Mouse (Mus musculus) liver, embryonic 13.5 days (tissue): ENCODE data around the gene Atg7. TPM values are rescaled to one million over a fixed set of nuclear protein-coding genes. Genes with fewer than 3 reads are reported as not detected.

Experiments used
- ATAC-seq: fragments of 200-750 bp; cut with Nextera tagmentation; 2 replicates; pipeline ENCODE4 v1.8.0; 2017; ENCODE audit warnings: low read depth, mild to moderate bottlenecking, moderate number of reproducible peaks, moderate library complexity
- DNase-seq: peaks from one replicate; pipeline ENCODE4 v3.0.0; 2022
- H3K27ac ChIP-seq: fragments of 300-500 bp; sonication (generic); 2 replicates; pipeline ENCODE4 v1.5.1; 2015; ENCODE audit warnings: moderate library complexity, mild to moderate bottlenecking, inconsistent platforms
- H3K27me3 ChIP-seq: fragments of 300-500 bp; sonication (generic); 2 replicates; pipeline ENCODE4 v1.6.1; 2015; ENCODE audit warnings: mild to moderate bottlenecking, inconsistent platforms
- H3K36me3 ChIP-seq: fragments of 300-500 bp; sonication (generic); 2 replicates; pipeline ENCODE4 v1.6.1; 2015; ENCODE audit warnings: mild to moderate bottlenecking, inconsistent platforms
- H3K4me1 ChIP-seq: fragments of 300-500 bp; sonication (generic); replicated peaks from 2 replicates; pipeline ENCODE4 v1.6.1; 2015; ENCODE audit warnings: inconsistent platforms
- H3K4me2 ChIP-seq: fragments of 300-500 bp; sonication (generic); 2 replicates; pipeline ENCODE4 v1.6.1; 2015; ENCODE audit warnings: inconsistent platforms, mild to moderate bottlenecking, moderate library complexity
- H3K4me3 ChIP-seq: fragments of 300-500 bp; sonication (generic); replicated peaks from 2 replicates; pipeline ENCODE4 v1.5.1; 2015; ENCODE audit warnings: mild to moderate bottlenecking, inconsistent platforms
- H3K9ac ChIP-seq: fragments of 300-500 bp; sonication (generic); 2 replicates; pipeline ENCODE4 v1.6.1; 2015; ENCODE audit warnings: mild to moderate bottlenecking, inconsistent platforms
- H3K9me3 ChIP-seq: fragments of 300-500 bp; sonication (generic); replicated peaks from 2 replicates; pipeline ENCODE4 v1.6.1; 2016; ENCODE audit warnings: inconsistent platforms
- WGBS: fragments of 180-500 bp; shearing (Covaris S2); methylation state at CpG from one replicate; pipeline ENCODE4 v1.1.7; 2015; ENCODE audit not compliant: insufficient replicate concordance; 5-methylcytosine and 5-hydroxymethylcytosine counted together
- polyA plus RNA-seq: library from polyadenylated mRNA; unstranded; fragments of >200 nt; fragmentation: Nextera tagmentation; extraction: Ambion mirVana; gene quantifications from 2 replicates; pipeline ENCODE4 v1.2.1, GENCODE M21; 2015

The Atg7 gene
- polyA plus RNA-seq, 1 experiment from 2014 or later: 12.5 TPM

GRCm38 (mm10) chr6:114737181-114737580 is 94.3 kb downstream of the Atg7 start:
- no peaks in the 10 kb centered on the region; the same call in 1 of the 2 replicates for H3K4me1 ChIP-seq
- H3K27me3 ChIP-seq: peaks cover 19% of the 10 kb centered on the region
- no peak overlapping the region for H3K27ac ChIP-seq
- DNase-seq (no peak), ATAC-seq (no peak)
- no peak overlapping the region for H3K4me3 ChIP-seq
- no peaks in the 10 kb centered on the region for H3K9me3 ChIP-seq
- H3K9ac ChIP-seq: no peak overlapping the region
- H3K4me2 ChIP-seq: no peak overlapping the region
- WGBS: 73% methylated on average over 11 of the region's 11 CpGs
- H3K36me3 ChIP-seq: peaks cover 3% of the 10 kb centered on the region; the same call in 1 of the 2 replicates

- DNase-seq (no peak), ATAC-seq (no peak)
- no peak overlapping the region for H3K27ac ChIP-seq
- no peaks in the 10 kb centered on the region for H3K9me3 ChIP-seq
- peaks cover 19% of the 10 kb centered on the region for H3K27me3 ChIP-seq
- H3K36me3 ChIP-seq: peaks cover 3% of the 10 kb centered on the region; the same call in 1 of the 2 replicates
- 35% methylated on average over 45 of the region's 46 CpGs for WGBS
- peak overlapping the region; percentile 12; the same call in 1 of the 2 replicates for H3K4me3 ChIP-seq
- H3K9ac ChIP-seq: no peak overlapping the region
- no peaks in the 10 kb centered on the region; the same call in 1 of the 2 replicates for H3K4me1 ChIP-seq
- peak overlapping the region; percentile 30 for H3K4me2 ChIP-seq
Observed at GRCm38 (mm10) chr6:114737931-114738759, 95.2 kb downstream of the Atg7 start.

GRCm38 (mm10) chr6:114738760-114739112 is 95.8 kb downstream of the Atg7 start:
- WGBS: 63% methylated on average over 4 of the region's 4 CpGs
- ATAC-seq (no peak), DNase-seq (no peak)
- H3K27me3 ChIP-seq: peaks cover 19% of the 10 kb centered on the region
- H3K4me1 ChIP-seq: no peaks in the 10 kb centered on the region; the same call in 1 of the 2 replicates
- H3K36me3 ChIP-seq: peaks cover 3% of the 10 kb centered on the region; the same call in 1 of the 2 replicates
- no peak overlapping the region for H3K27ac ChIP-seq
- no peak overlapping the region for H3K4me2 ChIP-seq
- H3K9ac ChIP-seq: no peak overlapping the region
- no peaks in the 10 kb centered on the region for H3K9me3 ChIP-seq
- no peak overlapping the region for H3K4me3 ChIP-seq

- no peaks in the 10 kb centered on the region for H3K36me3 ChIP-seq
- peaks cover 14% of the 10 kb centered on the region for H3K27me3 ChIP-seq
- H3K4me2 ChIP-seq: no peak overlapping the region
- no peak overlapping the region for H3K9ac ChIP-seq
- no peaks in the 10 kb centered on the region for H3K9me3 ChIP-seq
- H3K27ac ChIP-seq: no peak overlapping the region
- ATAC-seq (no peak), DNase-seq (no peak)
- 62% methylated on average over 12 of the region's 12 CpGs for WGBS
- no peak overlapping the region for H3K4me3 ChIP-seq
- no peaks in the 10 kb centered on the region; the same call in 1 of the 2 replicates for H3K4me1 ChIP-seq
Observed at GRCm38 (mm10) chr6:114742209-114743003, 99.5 kb downstream of the Atg7 start.

GRCm38 (mm10) chr6:114743126-114743525 is 100.2 kb downstream of the Atg7 start:
- no peak overlapping the region for H3K4me2 ChIP-seq
- 77% methylated on average over 8 of the region's 8 CpGs for WGBS
- no peaks in the 10 kb centered on the region for H3K9me3 ChIP-seq
- no peak for ATAC-seq
- no peak overlapping the region for H3K9ac ChIP-seq
- no peak overlapping the region for H3K4me3 ChIP-seq
- no peak overlapping the region for H3K27ac ChIP-seq
- peaks cover 8% of the 10 kb centered on the region for H3K27me3 ChIP-seq
- DNase-seq: no peak
- H3K36me3 ChIP-seq: no peaks in the 10 kb centered on the region
- H3K4me1 ChIP-seq: no peaks in the 10 kb centered on the region; the same call in 1 of the 2 replicates

GRCm38 (mm10) chr6:114743845-114744244 is 100.9 kb downstream of the Atg7 start:
- Histone ChIP-seq H3K9me3 (no peaks in the 10 kb centered on the region), H3K27me3 (peaks cover under 1% of the 10 kb centered on the region; the same call in 1 of the 2 replicates), H3K36me3 (no peaks in the 10 kb centered on the region), H3K27ac (no peak overlapping the region), H3K4me3 (no peak overlapping the region), H3K4me2 (no peak overlapping the region), H3K9ac (no peak overlapping the region), H3K4me1 (no peaks in the 10 kb centered on the region)
- ATAC-seq: no peak
- WGBS: 72% methylated on average over 2 of the region's 2 CpGs
- DNase-seq: no peak

DNA sequence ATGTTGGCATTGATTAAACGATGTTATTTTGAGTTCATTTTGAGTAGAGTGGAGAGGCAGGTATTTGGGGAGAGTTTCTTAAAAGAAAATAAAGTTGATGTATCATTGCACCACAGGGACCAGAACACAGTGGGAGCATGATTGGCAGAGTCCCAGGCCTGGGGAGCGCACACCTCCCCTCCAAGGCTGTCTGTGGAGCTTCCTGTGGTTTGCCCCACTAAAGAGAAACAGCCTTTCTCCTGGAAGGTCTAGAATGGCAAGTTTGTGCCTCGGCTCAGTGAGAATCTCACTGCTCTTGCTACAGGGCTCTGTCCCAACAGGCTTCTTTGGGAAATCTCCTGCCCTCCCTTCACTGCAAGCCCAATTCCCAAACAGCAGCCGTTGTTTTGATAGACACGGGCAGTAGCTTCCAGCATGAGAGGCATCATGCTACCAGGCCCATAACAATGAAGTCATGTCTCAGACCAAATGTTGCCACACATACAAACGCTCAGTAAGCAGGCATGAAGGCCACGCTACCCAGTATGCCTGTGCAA is 103.6 kb downstream of the Atg7 start:
- H3K4me1 ChIP-seq: no peaks in the 10 kb centered on the region
- H3K36me3 ChIP-seq: no peaks in the 10 kb centered on the region
- 70% methylated on average over 7 of the region's 7 CpGs for WGBS
- ATAC-seq (no peak), DNase-seq (no peak)
- no peak overlapping the region for H3K27ac ChIP-seq
- no peak overlapping the region for H3K4me3 ChIP-seq
- H3K9ac ChIP-seq: no peak overlapping the region
- no peaks in the 10 kb centered on the region for H3K27me3 ChIP-seq
- H3K4me2 ChIP-seq: no peak overlapping the region
- no peaks in the 10 kb centered on the region for H3K9me3 ChIP-seq

- Histone ChIP-seq H3K4me3 (no peak overlapping the region), H3K4me1 (no peaks in the 10 kb centered on the region), H3K9ac (no peak overlapping the region), H3K9me3 (no peaks in the 10 kb centered on the region), H3K36me3 (no peaks in the 10 kb centered on the region), H3K27ac (no peak overlapping the region), H3K27me3 (no peaks in the 10 kb centered on the region), H3K4me2 (no peak overlapping the region)
- WGBS: 68% methylated on average over 3 of the region's 3 CpGs
- no peak for DNase-seq
- no peak for ATAC-seq
Observed at GRCm38 (mm10) chr6:114748419-114748818, 105.5 kb downstream of the Atg7 start.

DNA sequence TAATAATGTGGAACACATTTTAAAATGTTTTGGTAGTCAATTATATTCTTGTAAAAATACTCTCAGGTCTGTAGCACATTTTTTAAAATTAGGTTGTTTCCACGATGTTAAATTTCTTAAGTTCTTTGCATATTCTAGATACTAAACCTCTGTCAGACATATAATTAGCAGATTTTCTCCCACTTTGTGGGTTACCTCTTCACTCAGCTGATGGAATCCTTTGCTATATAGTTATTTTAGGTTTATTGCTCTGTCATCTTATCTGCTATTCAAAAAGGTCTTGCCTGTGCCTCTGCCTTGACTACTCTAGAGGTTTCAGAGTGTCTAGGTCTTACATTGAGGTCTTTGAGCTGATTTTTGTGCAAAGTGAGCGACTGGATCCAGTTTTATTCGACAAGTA is 106.0 kb downstream of the Atg7 start:
- Histone ChIP-seq H3K36me3 (no peaks in the 10 kb centered on the region), H3K9me3 (no peaks in the 10 kb centered on the region), H3K27ac (no peak overlapping the region), H3K4me3 (no peak overlapping the region), H3K4me2 (no peak overlapping the region), H3K9ac (no peak overlapping the region), H3K4me1 (no peaks in the 10 kb centered on the region), H3K27me3 (no peaks in the 10 kb centered on the region)
- 80% methylated on average over 3 of the region's 3 CpGs for WGBS
- ATAC-seq: no peak
- no peak for DNase-seq

DNA sequence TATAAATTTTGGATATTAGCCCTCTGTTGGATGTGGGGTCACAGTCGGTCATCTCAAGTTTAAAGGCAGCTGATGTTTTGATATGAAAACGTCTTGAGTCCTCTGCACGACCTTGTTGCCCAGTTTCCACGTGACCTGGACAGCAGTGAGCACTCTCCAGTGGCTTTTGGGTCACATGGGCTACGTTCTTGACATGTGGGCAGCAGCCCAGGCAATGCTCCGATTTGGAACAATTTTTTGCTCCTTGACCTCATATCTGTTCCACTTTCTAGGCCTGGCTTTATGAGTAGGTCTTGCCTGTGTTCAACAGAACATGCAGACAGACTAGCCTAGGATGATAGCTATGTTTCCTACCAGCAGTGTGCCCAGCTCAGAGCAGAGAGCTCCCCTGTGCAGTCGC is 115.9 kb downstream of the Atg7 start:
- WGBS: 62% methylated on average over 7 of the region's 7 CpGs
- Histone ChIP-seq H3K27me3 (no peaks in the 10 kb centered on the region), H3K4me2 (no peak overlapping the region), H3K4me3 (no peak overlapping the region), H3K36me3 (no peaks in the 10 kb centered on the region), H3K9me3 (no peaks in the 10 kb centered on the region), H3K4me1 (no peaks in the 10 kb centered on the region), H3K27ac (no peak overlapping the region), H3K9ac (no peak overlapping the region)
- DNase-seq (no peak), ATAC-seq (no peak)

GRCm38 (mm10) chr6:114766314-114766713 is 123.4 kb downstream of the Atg7 start:
- no peaks in the 10 kb centered on the region for H3K4me1 ChIP-seq
- no peaks in the 10 kb centered on the region for H3K36me3 ChIP-seq
- no peak overlapping the region for H3K4me2 ChIP-seq
- H3K9me3 ChIP-seq: no peaks in the 10 kb centered on the region
- ATAC-seq (no peak), DNase-seq (no peak)
- no peak overlapping the region for H3K27ac ChIP-seq
- H3K4me3 ChIP-seq: no peak overlapping the region
- 77% methylated on average over 6 of the region's 6 CpGs for WGBS
- H3K27me3 ChIP-seq: no peaks in the 10 kb centered on the region
- no peak overlapping the region for H3K9ac ChIP-seq
